Mouse (Mus musculus) forelimb bud, embryonic 11.5 days (tissue): ENCODE measurements around the gene Hormad2.

ENCODE experiments used
- DNase-seq: peaks from one replicate; pipeline ENCODE4 v3.0.0-alpha.2; 2012; ENCODE audit warnings: low read depth, low spot score

Gene Hormad2

DNA sequence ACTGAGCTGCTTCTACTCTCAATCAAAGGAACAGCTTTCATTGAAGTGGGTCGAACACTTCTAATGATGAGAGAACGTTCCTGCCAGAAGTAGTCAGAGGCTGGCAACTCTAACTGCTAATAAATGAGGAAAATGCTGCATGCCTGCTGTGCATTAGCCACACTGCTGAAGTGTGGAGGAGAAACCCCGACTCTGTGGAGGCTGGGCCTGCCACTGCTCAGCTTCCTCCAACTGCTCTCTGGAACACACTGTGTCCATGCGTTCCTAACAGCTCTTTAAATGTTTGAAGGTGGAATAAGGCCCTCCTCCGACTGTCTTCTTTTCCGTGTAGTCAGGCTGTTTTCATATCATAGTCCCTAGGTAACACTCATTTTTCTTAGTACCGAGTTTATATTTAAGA is 98.9 kb downstream of the Hormad2 start:
- DNase-seq, result no peak

DNA sequence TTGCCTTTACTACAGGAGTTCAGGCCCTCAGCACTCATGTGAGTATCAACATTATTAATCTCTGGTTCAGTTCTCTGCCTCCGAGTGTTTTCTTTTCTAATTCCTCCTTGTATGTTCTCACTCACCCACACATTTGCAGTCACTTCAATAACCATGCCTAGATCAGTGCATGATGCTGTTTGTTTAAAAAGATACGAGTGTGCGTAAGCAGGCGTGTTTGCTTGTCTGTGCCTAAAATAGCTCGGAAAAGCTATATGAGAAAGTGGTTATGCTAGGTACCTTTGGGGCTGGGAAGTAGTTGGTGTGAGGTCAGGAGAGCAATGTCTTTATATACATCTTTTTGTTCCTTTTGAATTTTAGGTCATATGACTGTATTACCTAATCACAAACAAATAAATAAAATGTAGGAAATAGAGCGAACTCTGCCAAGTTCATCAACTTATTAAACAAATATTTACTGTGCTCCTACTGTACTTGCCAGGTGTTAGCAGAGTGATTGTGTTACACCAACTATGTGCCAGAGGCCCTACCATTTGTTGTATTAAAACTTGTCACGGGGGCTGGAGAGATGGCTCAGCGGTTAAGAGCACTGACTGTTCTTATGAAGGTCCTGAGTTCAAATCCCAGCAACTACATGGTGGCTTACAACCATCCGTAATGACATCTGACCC is 100.7 kb downstream of the Hormad2 start:
- no peak for DNase-seq

DNA sequence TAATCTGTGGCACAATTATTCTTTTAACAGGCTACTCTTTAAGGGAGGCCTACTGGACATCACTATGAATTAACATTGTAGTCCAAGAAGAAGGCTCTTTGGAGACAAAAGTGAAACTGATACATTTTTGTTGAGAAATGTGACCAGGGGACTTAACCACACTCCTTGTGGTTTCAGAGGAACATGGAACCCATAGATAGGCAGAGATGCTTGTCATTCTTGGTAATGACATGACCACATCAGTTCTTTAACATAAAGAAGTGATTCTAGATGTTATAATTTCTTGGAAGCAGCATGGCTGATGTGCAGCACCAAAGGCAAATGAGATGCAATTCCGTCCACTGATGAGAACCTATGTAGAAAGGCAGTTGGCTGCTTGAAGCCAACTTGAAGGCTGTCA is 101.6 kb downstream of the Hormad2 start:
- DNase-seq, result no peak

- no peak for DNase-seq
Measured at GRCm38 (mm10) chr11:4336693-4337283, 104.1 kb downstream of the Hormad2 start.

DNA sequence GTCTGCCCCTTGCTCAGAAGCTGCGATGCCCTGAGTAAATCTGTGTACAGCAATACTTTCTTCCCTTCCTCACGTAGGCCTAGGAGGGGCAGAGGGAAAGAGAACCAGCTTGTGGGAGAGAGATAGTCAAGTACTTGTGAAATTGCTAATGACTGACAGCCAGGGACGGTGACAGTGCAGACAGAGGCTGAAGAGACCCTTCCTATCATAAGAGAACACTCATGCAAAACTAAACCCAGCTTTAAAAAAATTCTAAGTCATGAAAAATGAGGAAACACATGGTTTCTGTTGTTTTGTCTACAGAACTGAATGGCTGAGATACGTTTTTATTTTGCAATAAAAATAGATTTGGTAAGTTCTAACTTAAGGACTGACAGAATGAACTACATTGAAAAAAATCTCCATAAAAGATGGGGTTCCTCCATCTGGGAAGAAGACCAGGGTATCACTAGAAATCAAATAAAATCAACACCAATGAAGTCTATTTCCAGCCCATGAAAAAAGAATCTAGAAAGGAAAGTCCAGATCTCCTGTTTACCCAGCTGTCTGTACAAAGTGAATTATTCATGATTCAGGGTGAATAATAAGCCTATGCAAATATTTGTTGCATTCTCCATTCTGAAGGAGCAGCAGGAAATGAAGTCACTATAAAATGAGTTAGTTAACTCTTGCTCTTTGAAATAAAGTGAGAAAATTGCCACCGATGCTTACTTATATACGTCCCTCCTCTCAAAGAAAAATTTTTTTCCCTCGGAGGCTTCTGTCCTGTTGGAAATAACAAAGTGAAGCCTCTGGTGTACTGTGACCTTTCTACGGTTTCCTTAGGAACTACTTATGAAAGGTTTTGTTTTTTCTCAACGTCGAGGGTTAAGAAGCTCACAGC is 104.9 kb downstream of the Hormad2 start:
- DNase-seq, result no peak

DNA sequence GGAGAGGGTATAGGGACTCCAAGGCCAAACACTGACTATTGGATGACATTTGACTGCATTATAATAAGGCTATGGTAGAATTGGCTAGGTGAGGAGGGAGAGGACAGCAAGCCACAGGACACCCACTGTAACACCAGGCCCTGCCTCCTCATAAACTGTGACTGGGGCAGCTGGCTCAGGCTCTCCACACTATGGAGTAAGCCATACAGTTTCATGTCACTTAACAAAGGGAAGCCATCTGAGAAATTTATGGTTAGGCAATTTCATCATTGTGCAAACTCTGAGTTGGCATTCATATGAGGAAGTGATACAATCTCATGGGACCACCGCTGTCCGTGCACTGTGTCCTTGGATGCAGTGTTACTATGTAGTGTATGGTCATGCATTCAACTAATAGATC is 107.9 kb downstream of the Hormad2 start:
- no peak for DNase-seq

DNA sequence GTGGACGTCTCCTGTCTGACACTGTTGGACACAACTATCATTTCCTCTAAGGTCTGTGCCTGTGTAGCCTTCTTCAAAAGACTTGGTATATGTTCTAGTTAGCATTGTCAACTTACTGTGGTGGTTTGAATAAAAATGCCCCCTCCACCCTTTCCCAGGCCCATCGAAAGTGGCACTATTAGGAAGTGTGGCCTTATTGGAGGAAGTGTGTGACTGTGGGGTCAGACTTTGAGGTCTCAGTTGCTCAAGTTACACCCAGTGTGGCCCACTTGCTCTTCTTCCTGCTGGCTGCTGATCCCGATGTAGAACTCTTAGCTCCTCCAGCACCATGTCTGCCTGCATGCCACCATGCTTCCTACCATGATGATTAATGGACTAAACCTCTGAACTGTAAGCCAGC is 112.7 kb downstream of the Hormad2 start:
- DNase-seq, result no peak

DNA sequence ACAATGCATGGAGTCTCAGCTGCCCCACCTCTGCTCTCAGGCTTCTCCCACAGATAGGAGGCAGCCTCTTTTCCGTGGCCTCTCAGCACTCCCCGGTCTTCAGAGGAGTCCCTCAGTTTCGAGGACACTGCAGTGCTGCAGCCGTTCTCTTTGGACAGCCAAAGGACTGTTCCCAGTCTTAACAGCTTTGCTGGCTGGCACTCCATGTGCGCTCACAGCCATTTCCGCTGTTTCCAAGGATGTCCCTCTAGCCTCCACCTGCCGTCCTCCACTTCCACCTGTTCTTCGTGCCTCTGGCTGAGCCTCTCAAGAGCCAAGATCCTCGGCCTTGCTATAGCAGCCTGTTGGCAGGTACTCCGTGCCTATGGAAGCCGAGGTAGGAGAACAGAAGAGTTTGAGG is 117.4 kb downstream of the Hormad2 start:
- no peak for DNase-seq

DNA sequence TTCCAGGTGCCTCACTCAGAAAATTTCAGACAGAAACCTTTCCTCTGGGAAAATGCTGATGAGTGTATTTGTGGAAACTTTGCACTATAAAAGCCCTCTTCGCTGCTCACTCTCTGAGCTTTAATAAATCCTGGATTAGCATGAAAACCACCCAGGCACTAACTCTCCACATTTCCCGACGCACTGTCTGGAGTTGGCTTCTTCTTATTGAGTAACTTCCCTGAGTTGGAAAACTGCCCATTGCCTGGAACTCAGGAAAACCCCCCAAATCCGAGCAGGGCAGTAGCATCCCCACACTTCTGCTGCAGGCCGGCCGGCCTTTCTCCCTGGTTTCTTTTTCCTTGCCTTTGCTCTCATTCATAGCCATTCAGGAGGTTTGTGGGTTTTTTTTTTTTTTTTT is 118.0 kb downstream of the Hormad2 start:
- DNase-seq, result no peak

DNA sequence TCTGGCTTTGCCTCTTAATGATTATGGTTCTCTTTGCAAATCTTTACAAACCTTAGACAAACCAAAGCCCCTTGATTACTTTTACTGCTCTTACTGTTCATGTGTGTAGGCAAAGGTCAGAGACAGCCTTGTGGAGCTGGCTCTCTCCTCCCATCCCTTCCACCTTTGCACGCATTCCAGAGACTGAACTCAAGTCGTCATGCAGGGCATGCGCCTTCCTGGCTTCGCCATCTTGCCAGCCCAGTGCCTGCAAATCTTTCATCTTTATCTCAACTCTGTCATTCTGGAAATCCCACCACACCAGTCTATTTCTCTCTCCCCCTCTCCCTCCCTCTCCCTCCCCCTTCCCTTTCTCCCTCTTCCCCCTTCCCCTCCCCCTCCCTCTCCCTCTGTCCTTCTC is 120.0 kb downstream of the Hormad2 start:
- no peak for DNase-seq

GRCm38 (mm10) chr11:4319212-4319955 is 121.5 kb downstream of the Hormad2 start:
- DNase-seq, result no peak

- DNase-seq, result no peak
Measured at GRCm38 (mm10) chr11:4318011-4318410, 122.9 kb downstream of the Hormad2 start.

DNA sequence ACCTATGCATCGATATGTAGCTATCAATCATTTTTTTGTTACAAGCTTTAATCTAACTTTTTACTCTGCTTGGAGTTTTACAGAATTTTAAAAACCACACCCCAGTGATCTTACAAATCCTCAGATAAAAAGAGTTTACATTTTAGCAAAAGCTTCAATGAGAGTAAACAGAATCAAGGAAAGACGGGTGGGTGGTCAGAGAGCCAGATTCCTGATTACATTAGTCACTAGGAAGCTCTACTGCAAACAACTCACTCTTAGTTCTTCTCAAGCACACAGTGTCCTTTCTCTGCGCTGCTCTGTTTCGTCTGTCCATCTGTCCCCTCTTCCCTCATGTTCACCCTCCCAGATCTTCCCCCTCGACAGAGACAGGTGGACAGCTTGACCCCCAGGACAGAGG is 123.6 kb downstream of the Hormad2 start:
- no peak for DNase-seq

- DNase-seq, result no peak
Measured at GRCm38 (mm10) chr11:4312180-4312579, 128.7 kb downstream of the Hormad2 start.

GRCm38 (mm10) chr11:4310324-4310723 is 130.6 kb downstream of the Hormad2 start:
- DNase-seq, result no peak

DNA sequence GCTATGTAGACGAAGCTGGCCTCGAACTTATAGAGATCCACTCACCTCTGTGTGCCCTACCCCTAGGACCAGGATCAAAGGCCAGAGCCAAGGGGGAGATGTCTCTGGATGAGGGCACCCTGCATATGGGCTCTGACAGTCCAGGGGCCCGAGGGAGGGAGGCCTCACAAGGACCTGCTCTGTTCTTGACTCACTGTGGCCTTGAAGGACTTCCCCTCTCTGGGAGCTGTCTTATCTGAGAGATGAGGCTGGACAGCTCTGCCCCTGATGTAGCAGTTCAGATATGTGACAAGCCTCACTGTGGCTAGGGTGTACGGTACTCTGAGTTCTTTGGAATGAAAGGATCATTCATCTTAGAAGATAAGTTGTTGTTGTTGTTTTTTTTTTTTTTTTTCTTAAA is 131.3 kb downstream of the Hormad2 start:
- no peak for DNase-seq

- peak; percentile 82 for DNase-seq
Measured at GRCm38 (mm10) chr11:4308514-4309450, 132.1 kb downstream of the Hormad2 start.

GRCm38 (mm10) chr11:4308060-4308513 is 132.8 kb downstream of the Hormad2 start:
- peak; percentile 31 for DNase-seq

- no peak for DNase-seq
Measured at GRCm38 (mm10) chr11:4306086-4306485, 134.8 kb downstream of the Hormad2 start.

DNA sequence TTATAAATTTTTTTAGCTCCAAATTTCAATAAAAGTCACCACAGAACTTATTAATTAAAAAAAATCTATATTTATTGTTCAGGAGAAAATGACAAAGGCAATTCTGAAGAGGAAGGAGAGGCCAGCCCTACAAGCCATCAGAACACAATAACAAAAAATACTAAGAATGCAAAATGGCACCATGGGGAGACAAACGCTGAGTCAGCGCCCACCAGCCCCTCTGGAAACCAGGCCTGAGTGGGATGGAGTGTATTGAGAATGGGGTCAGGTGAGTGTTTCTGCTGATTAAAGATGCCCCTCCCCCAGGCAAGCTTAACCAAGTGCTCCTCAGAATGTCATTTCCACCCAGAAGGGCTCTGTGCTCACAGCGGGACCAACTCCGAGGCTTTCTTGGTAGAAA is 135.8 kb downstream of the Hormad2 start:
- DNase-seq, result no peak

GRCm38 (mm10) chr11:4304203-4304602 is 136.7 kb downstream of the Hormad2 start:
- DNase-seq, result no peak
